Mouse (Mus musculus) lung, postnatal 14 days (tissue): ENCODE results near the gene Pfn3.

Source experiments
- DNase-seq: peaks from one replicate; pipeline ENCODE4 v3.0.0; 2021

Pfn3 gene

DNA sequence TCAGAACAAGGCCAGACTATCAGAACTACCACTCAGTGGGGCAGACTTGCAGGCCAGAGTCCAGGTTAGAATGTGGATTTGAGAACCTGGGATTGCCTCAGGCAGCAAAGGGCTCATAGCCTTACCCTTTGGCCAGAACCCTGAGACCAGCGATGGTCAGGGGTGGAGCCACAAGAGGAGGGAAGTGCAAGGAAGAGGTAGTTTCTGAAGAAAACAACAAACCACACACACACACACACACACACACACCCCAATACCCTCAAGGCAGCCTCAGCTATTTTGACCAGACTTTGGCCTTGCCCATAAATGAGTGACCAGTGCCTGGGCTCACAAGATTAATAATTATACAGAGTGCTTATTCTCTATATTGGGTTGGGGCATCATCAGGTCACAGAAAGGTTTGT, 23.4 kb downstream of the Pfn3 start:
- DNase-seq, result no peak

DNA sequence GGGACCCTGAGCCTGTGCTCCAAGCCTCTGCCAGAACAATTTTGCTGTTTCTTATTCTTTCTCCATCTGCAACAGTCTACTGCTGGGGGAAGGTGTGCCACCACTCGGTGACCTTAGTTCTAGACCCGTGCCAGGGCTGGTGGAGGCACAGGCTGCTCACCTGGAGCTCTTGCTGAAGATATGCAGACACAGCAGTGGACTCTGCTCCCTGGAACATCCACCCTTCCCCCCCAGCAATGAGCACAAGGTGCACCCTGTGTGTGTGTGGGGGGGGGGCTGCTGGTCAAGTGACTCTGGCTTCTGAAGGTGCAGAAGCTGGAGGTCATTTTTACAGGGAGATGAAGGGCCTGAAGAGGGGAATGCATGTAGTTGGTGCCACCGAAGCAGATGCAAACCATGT, 24.4 kb downstream of the Pfn3 start:
- no peak for DNase-seq

DNA sequence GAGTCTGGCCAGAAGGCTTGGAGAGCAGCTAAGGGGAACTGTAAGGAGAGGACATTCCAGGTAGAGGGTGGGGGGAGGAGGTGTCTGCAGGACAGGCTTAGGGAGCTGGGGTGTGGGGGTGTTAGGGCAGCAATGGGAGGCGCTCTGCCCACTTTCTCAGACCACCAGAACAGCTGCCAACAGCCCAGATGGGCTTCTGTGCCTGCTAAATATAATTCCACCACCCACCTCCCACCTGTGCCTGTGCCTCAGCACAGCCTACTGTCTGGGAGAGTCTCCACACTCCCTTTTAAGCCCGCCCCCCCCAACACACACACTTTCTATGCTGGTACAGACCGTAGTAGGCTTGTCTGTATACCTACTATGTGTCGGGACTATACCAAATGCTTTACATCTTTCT, 33.2 kb downstream of the Pfn3 start:
- DNase-seq, result no peak

DNA sequence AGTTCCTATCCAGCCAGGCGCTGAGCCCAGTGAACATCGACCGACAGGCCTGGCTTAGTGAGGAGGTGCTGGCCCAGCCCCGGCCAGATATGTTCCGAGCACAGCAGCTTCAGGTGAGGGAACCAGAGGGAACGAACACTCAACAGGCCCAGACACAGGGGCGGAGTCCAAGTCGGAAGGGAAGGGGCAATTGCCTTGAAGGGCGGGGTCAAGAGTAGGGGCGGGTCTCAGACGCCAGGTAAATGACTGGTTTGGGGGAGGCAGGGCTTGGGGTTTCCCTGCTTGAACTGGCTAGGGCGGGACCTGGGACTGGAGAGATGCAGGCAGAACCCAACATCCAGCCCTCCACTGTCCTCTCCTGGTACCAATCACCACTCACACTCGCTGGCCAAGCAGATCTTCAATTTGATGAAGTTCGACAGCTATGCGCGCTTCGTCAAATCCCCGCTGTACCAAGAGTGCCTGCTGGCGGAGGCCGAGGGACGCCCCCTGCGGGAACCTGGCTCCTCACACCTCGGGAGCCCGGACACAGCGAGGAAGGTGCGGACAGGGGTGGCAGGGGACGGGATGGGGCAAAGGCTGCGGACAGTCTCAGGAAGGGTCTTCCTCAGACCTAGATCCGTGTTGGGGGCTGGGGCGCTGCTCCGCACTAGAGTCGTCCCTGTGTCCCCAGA, 36.0 kb downstream of the Pfn3 start:
- no peak for DNase-seq

DNA sequence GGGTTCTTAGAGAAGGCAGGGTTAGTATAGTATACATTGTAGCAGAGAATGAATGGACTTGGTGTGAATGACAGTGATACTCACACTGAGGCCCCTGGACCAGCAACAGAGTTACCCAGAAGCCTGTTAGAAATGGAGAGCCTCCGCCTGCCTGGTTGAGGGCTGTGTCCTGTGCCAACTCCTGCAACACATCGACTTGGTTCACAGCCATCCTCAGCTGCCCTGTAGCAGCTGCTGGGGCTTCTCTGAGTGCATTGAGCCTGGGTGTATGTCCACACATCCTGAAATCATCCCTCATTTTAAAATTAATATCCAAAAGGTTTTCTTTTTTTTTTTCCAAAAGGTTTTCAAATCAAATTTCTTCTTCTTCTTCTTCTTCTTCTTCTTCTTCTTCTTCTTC, 39.2 kb downstream of the Pfn3 start:
- DNase-seq, result no peak

DNA sequence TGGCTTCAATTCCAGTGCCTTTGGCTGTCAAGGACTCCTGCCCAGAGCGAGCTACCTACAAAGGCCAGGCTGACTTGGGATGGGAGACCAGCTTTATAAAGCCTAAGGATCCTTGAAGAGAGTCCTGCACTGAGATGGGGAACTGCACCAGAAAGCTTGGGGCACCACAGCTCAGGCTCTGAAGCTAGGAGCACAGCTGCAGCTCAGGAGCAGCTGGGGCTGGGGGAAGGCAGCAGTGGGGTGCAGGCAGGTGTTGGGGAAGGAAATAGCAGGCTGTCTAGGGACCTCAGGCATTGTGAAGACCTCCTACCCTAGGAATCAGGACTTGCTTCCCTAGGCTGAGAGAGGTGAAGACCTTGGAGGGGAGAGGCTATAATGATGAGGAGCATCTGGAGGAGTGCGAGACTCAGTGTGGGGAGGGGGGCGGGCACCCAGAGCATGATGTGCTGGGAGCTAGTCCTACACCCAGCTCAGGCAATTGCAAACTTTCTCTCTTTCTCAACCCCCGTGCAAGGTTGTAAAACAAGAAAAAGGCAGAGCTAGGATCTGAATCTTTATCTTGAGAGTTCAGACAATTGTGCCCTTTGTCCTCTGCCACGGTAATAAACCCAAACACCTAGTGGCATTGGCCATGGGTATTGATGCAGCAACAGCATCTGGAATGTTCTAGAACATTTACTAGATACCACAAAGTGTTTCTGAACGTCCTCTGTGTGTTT, 40.7 kb downstream of the Pfn3 start:
- DNase-seq, result no peak

DNA sequence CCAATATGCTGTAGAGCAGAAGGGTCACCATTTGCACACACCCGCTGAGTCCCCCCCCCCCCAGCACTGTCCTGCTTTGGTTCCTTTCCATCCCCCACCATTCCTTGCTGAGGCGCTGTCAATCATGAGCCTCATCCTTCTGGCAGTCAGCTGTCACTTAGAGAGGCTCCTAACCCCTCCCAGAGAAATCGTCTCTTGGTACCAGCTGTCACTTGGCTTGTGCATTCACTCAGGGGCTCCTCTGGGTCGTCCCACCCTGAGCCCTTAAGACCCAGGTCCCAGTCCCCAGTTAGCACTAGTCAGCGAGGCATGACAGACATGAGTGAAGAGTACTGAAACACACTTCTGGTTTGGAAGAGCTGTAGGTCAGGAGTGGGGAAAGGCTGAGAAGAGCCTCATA, 43.3 kb downstream of the Pfn3 start:
- DNase-seq, result no peak

DNA sequence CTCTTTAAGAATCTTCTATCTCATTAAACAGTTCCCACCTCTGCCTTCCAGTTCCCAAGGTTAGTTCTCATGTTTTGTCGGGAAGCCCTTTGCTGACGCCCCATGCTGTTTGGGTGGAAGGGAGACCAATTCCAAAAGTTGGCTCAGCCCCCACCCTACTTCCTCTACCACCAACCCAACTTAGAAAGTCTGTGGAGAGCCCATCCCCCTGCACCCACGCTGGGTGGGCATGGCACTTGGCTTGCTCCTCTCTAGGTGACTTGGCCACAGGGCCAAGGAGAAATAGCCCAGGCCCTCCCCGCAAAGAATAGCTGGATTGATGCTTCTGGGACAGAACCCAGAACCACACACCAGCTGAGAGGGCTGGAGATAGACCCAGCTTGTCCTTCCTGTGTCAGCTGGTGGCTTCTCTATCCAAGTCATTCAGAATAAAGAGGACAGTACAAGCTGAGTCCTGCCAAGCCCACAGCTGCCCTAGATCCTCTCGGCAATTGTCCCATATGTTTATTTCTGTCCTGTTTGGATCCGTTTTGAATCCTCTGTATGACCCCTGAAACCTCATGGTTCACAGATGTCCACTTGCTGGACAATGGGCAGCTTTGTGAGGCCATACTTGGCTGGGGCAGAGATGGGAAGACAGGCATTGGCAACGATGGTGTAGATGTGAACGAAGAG, 43.9 kb downstream of the Pfn3 start:
- no peak for DNase-seq

DNA sequence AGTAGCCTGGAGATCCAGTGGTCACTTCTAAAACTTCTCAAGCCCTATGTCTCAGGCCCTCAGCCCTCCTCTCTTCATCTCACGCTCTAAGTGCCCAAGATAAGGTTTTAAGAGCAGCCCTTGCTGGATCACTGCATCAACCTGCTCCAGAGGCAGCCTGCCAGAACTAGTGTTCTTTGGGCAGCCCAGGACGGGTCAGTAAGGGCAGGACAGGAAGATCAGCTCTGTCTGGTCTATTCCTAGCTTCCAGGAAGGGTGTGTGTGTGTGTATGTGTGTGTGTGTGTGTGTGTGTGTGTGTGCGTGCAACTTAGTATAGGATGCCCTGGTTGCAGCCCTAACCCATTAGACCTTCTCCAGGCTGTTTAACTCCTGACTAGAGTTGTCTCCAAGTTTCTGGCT, 44.8 kb downstream of the Pfn3 start:
- DNase-seq, result peak; percentile 30

DNA sequence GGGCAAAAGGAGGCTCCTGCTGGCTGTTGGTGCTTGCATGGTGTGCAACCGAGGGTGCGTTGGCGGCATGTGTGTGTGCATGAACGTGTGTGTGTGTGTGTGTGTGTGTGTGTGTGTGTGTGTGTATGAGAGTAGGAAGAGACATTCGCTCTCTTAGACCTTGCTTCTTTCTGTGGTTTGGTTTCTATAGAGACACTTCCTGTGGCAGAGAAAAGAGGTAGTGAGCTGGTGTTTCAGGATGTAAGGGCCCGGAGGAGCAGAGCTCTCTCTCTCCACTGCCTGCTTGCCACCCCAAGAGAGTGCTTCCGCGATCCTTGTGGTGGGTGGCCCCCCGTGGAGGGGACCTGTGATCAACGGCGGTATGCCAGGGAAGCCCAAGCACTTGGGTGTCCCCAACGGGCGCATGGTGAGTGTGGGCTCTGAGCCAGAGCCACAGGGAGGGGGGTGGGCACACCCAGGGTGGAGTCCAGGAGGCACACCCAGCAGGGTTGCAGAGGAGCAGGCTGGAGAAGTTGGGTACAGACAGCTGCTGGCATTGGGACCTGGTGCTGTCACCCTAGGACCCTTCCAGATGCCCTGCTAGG, 45.4 kb downstream of the Pfn3 start, which contains the start of gene Rgs14:
TSS of gene Rgs14 (plus strand) at position 202 of the 584 bp plus-strand sequence.
- peak; percentile 32 for DNase-seq

DNA sequence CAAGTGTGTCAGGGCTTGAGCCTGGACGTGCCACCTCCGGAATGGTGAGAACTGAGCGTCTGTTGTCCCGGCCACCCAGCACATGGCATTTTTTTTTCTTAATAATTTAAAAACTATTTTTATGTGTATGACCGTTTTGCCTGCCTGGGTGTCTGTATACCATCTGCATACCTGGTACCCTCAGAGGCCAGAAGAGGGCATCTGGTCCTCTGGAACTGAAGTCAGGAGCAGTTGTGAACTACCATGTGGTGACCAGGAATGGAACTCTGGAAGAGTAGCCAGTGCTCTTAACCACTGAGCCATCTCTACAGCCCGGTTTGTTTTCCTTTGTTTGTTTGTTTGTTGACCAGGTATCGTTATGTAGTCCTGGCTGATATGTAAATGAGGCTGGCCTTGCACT, 46.6 kb downstream of the Pfn3 start:
- DNase-seq, result no peak
